Mouse (Mus musculus) MEL (cell line): ENCODE results near the gene Wiz. TPM values are rescaled to one million over a fixed set of nuclear protein-coding genes. Genes with fewer than 3 reads are reported as not detected.

Experiments
- polyA plus RNA-seq, 2 experiments: library from polyadenylated mRNA; stranded (reverse) in 1 of 2; unstranded in 1 of 2; fragments of >175 nt in 1 of 2; fragments of >200 nt in 1 of 2; gene quantifications; 2 replicates each; pipeline versions ENCODE4 v1.2.1 to v1.2.4; 2012; ENCODE audit warnings: low replicate concordance in 2 of 2, low read depth in 1 of 2; ENCODE audit not compliant: insufficient read length in 2 of 2, insufficient read depth in 1 of 2, missing spikeins in 1 of 2
- total RNA-seq: library from RNA; depleted of rRNA; stranded (reverse); fragments of 300-350 nt; gene quantifications from 2 replicates; pipeline ENCODE4 v1.2.3, GENCODE M21; 2012; rRNA removed

Wiz gene
- total and polyA plus RNA-seq, 3 experiments = 4.4 to 44.1 TPM; not detected in 1

Other genes starting within 250 kb of the Wiz start
- gene Notch3, start 222.6 kb downstream of the Wiz start, total RNA-seq = 0.07 and 0.08 TPM in 2 replicates
- gene Notch3, start 222.6 kb downstream of the Wiz start, polyA plus RNA-seq = under 1 TPM in 1 of 2 experiments, not detected in 1; 0.50 TPM
- gene Ephx3, start 199.9 kb downstream of the Wiz start, total RNA-seq = 0.07 and 0.08 TPM in 2 replicates
- not detected for gene Ephx3, start 199.9 kb downstream of the Wiz start, polyA plus RNA-seq
- 12.3 and 18.3 TPM in 2 replicates for gene Brd4, start 104.7 kb downstream of the Wiz start, total RNA-seq
- gene Brd4, start 104.7 kb downstream of the Wiz start, polyA plus RNA-seq = 10 to 100 TPM in 1 of 2 experiments, not detected in 1; 91.4 TPM
- 80.3 and 101 TPM in 2 replicates for gene Akap8, start 68.2 kb downstream of the Wiz start, total RNA-seq
- 100 to 1,000 TPM in 1 of 2 experiments, 10 to 100 TPM in 1; 77.9 to 127 TPM for gene Akap8, start 68.2 kb downstream of the Wiz start, polyA plus RNA-seq
- 34.1 and 40.0 TPM in 2 replicates for gene Akap8l, start 38.8 kb downstream of the Wiz start, total RNA-seq
- 10 to 100 TPM in 1 of 2 experiments, not detected in 1; 63.8 TPM for gene Akap8l, start 38.8 kb downstream of the Wiz start, polyA plus RNA-seq
- 0.04 TPM in 1 of 2 replicates, not detected in the other for gene Rasal3, start 14.1 kb upstream of the Wiz start, total RNA-seq
- gene Rasal3, start 14.1 kb upstream of the Wiz start, polyA plus RNA-seq = under 1 TPM in 1 of 2 experiments, not detected in 1; 0.04 TPM
- 1.8 and 2.5 TPM in 2 replicates for gene Pglyrp2, start 34.7 kb upstream of the Wiz start, total RNA-seq
- 1 to 10 TPM in 1 of 2 experiments, not detected in 1; 3.5 TPM for gene Pglyrp2, start 34.7 kb upstream of the Wiz start, polyA plus RNA-seq
- not detected in 2 replicates for gene Cyp4f39, start 63.3 kb upstream of the Wiz start, total RNA-seq
- not detected for gene Cyp4f39, start 63.3 kb upstream of the Wiz start, polyA plus RNA-seq
- gene Cyp4f17, start 116.6 kb upstream of the Wiz start, total RNA-seq = 0.42 and 0.52 TPM in 2 replicates
- gene Cyp4f17, start 116.6 kb upstream of the Wiz start, polyA plus RNA-seq = 1 to 10 TPM in 1 of 2 experiments, not detected in 1; 1.8 TPM
- 5.2 and 5.7 TPM in 2 replicates for gene Cyp4f16, start 147.1 kb upstream of the Wiz start, total RNA-seq
- 1 to 10 TPM in 1 of 2 experiments, not detected in 1; 10.0 TPM for gene Cyp4f16, start 147.1 kb upstream of the Wiz start, polyA plus RNA-seq
- gene Cyp4f37, start 231.9 kb upstream of the Wiz start, total RNA-seq = not detected in 2 replicates
- not detected for gene Cyp4f37, start 231.9 kb upstream of the Wiz start, polyA plus RNA-seq